Mouse (Mus musculus): ENCODE data around the gene Gm28044. TPM values are rescaled to one million over a fixed set of nuclear protein-coding genes. Genes with fewer than 3 reads are reported as not detected.

Gm28044 gene
- polyA plus RNA-seq, 1 experiment from 2014 or later, result 0.67 TPM

GRCm38 (mm10) chr13:67268568-67269369, 91.6 kb downstream of the Gm28044 start:
- Histone ChIP-seq H3K36me3 (ENCODE audit: insufficient read depth) (no peaks in the 10 kb centered on the region), H3K4me2 (peak overlapping the region; percentile 71), H3K9me3 (ENCODE audit: low read depth, low read length) (no peaks in the 10 kb centered on the region), H3K27me3 (ENCODE audit: insufficient read depth, low read length) (no peaks in the 10 kb centered on the region), H3K4me1 (ENCODE audit: insufficient read depth) (no peaks in the 10 kb centered on the region), H3K27ac (ENCODE audit: low read depth) (no peak overlapping the region), H3K9ac (peak overlapping the region; percentile 67), H3K4me3 (ENCODE audit: low read depth, low read length) (peak overlapping the region; percentile 64)
- no peak for TF ChIP-seq CTCF (IDR thresholded peaks at IDR 0.05; ENCODE audit: low read depth)
- DNase-seq, result peak; percentile 88
- peak; percentile 98 for ATAC-seq (ENCODE audit: insufficient read depth)
- 6% methylated on average over 18 of the region's 18 CpGs for WGBS

Other genes starting within 250 kb of the Gm28044 start
- gene Rslcan18, start 244.3 kb downstream of the Gm28044 start, polyA plus RNA-seq (2014; fragmentation: Nextera tagmentation; extraction: Ambion mirVana), result 0.26 and 0.28 TPM in 2 replicates
- gene Zfp759, start 238.9 kb downstream of the Gm28044 start, polyA plus RNA-seq (2014; fragmentation: Nextera tagmentation; extraction: Ambion mirVana), result 2.1 and 2.6 TPM in 2 replicates
- 5.1 and 7.3 TPM in 2 replicates for gene Rsl1, start 187.4 kb downstream of the Gm28044 start, polyA plus RNA-seq (2014; fragmentation: Nextera tagmentation; extraction: Ambion mirVana)
- gene Zfp455, start 166.0 kb downstream of the Gm28044 start, polyA plus RNA-seq (2014; fragmentation: Nextera tagmentation; extraction: Ambion mirVana), result 0.83 and 1.3 TPM in 2 replicates
- gene Zfp458, start 82.1 kb downstream of the Gm28044 start, polyA plus RNA-seq (2014; fragmentation: Nextera tagmentation; extraction: Ambion mirVana), result 1.7 TPM in 2 replicates
- 0.42 TPM in 1 of 2 replicates, not detected in the other for gene Zfp457, start 54.1 kb downstream of the Gm28044 start, polyA plus RNA-seq (2014; fragmentation: Nextera tagmentation; extraction: Ambion mirVana)
- gene Zfp595, start 28.0 kb downstream of the Gm28044 start, polyA plus RNA-seq (2014; fragmentation: Nextera tagmentation; extraction: Ambion mirVana), result 2.9 and 3.1 TPM in 2 replicates
- 1.3 and 1.6 TPM in 2 replicates for gene Zfp953, start 69 bp upstream of the Gm28044 start, polyA plus RNA-seq (2014; fragmentation: Nextera tagmentation; extraction: Ambion mirVana)
- 0.28 and 0.37 TPM in 2 replicates for gene Gm28041, start 15.2 kb upstream of the Gm28044 start, polyA plus RNA-seq (2014; fragmentation: Nextera tagmentation; extraction: Ambion mirVana)
- 1.8 and 2.2 TPM in 2 replicates for gene Zfp456, start 15.3 kb upstream of the Gm28044 start, polyA plus RNA-seq (2014; fragmentation: Nextera tagmentation; extraction: Ambion mirVana)
- 5.8 and 6.6 TPM in 2 replicates for gene Zfp429, start 39.3 kb upstream of the Gm28044 start, polyA plus RNA-seq (2014; fragmentation: Nextera tagmentation; extraction: Ambion mirVana)
- gene Zfp459, start 60.9 kb upstream of the Gm28044 start, polyA plus RNA-seq (2014; fragmentation: Nextera tagmentation; extraction: Ambion mirVana), result 1.0 and 1.2 TPM in 2 replicates
- gene Zfp874a, start 91.1 kb upstream of the Gm28044 start, polyA plus RNA-seq (2014; fragmentation: Nextera tagmentation; extraction: Ambion mirVana), result 10.1 and 11.5 TPM in 2 replicates
- gene Zfp874b, start 123.7 kb upstream of the Gm28044 start, polyA plus RNA-seq (2014; fragmentation: Nextera tagmentation; extraction: Ambion mirVana), result 2.4 and 2.8 TPM in 2 replicates
- gene Zfp58, start 140.0 kb upstream of the Gm28044 start, polyA plus RNA-seq (2014; fragmentation: Nextera tagmentation; extraction: Ambion mirVana), result 12.7 and 13.1 TPM in 2 replicates
- gene Gm26965, start 165.6 kb upstream of the Gm28044 start, polyA plus RNA-seq (2014; fragmentation: Nextera tagmentation; extraction: Ambion mirVana), result 0.30 TPM in 1 of 2 replicates, not detected in the other
- 20.5 and 24.3 TPM in 2 replicates for gene Zfp87, start 165.6 kb upstream of the Gm28044 start, polyA plus RNA-seq (2014; fragmentation: Nextera tagmentation; extraction: Ambion mirVana)
- 16.0 and 16.5 TPM in 2 replicates for gene Zfp748, start 193.3 kb upstream of the Gm28044 start, polyA plus RNA-seq (2014; fragmentation: Nextera tagmentation; extraction: Ambion mirVana)
- 4.4 and 4.7 TPM in 2 replicates for gene Zfp729b, start 249.2 kb upstream of the Gm28044 start, polyA plus RNA-seq (2014; fragmentation: Nextera tagmentation; extraction: Ambion mirVana)